Mouse (Mus musculus) MEL (cell line): ENCODE measurements at regions not wholly inside any gene's neighbourhood (a gene's known extent, or its start where the extent isn't known, plus 50 kb on each side); places are given as distances from the start of the nearest gene placed in this dataset.

Experiments
- DNase-seq: peaks from one replicate; pipeline ENCODE4 v3.0.0; 2011; ENCODE audit warnings: low read depth, low spot score
- H3K27ac ChIP-seq: 2 replicates; pipeline ENCODE4 v1.5.1; 2012; ENCODE audit warnings: low read depth, mild to moderate bottlenecking, control low read depth, low read length, moderate library complexity; ENCODE audit not compliant: control insufficient read depth
- H3K27me3 ChIP-seq, 2 experiments: fragments of 150-350 bp in 1 of 2; sonication (generic) in 1 of 2; 2 replicates each; pipeline ENCODE4 v1.6.1; 2012; ENCODE audit warnings: low read length in 2 of 2, mild to moderate bottlenecking in 2 of 2, improper control_type of control experiment in 1 of 2, moderate library complexity in 1 of 2; ENCODE audit not compliant: insufficient read depth in 2 of 2, control insufficient read depth in 1 of 2
- H3K36me3 ChIP-seq, 2 experiments: 2 replicates each; pipeline ENCODE4 v1.6.1; 2012 to 2014; ENCODE audit warnings: low read length in 2 of 2, improper control_type of control experiment in 1 of 2, inconsistent platforms in 1 of 2, mild to moderate bottlenecking in 1 of 2; ENCODE audit not compliant: insufficient read depth in 2 of 2, control insufficient read depth in 1 of 2
- H3K4me1 ChIP-seq, 2 experiments: fragments of 150-350 bp in 1 of 2; sonication (generic) in 1 of 2; 2 replicates each; pipeline ENCODE4 v1.6.1; 2012; ENCODE audit warnings: low read length in 2 of 2, improper control_type of control experiment in 1 of 2, mild to moderate bottlenecking in 1 of 2; ENCODE audit not compliant: insufficient read depth in 2 of 2, control insufficient read depth in 1 of 2
- H3K4me3 ChIP-seq, 2 experiments: fragments of 150-350 bp in 1 of 2; sonication (generic) in 1 of 2; 2 replicates each; pipeline ENCODE4 v1.5.1; 2012; ENCODE audit warnings: low read depth in 2 of 2, low read length in 2 of 2, mild to moderate bottlenecking in 2 of 2, moderate library complexity in 2 of 2, control low read depth in 1 of 2, improper control_type of control experiment in 1 of 2; ENCODE audit not compliant: control insufficient read depth in 1 of 2, insufficient read depth in 1 of 2
- H3K79me2 ChIP-seq: 2 replicates; pipeline ENCODE4 v1.6.1; 2012; ENCODE audit warnings: mild to moderate bottlenecking, low read length, moderate library complexity; ENCODE audit not compliant: control insufficient read depth, poor library complexity, insufficient read depth
- H3K9ac ChIP-seq: 2 replicates; pipeline ENCODE4 v1.6.1; 2012; ENCODE audit warnings: low read depth, mild to moderate bottlenecking, control low read depth, low read length, moderate library complexity; ENCODE audit not compliant: control insufficient read depth, poor library complexity, severe bottlenecking
- H3K9me3 ChIP-seq: fragments of 150-350 bp; sonication (generic); replicated peaks from 2 replicates; pipeline ENCODE4 v1.6.1; 2012; ENCODE audit warnings: mild to moderate bottlenecking, low read length, improper control_type of control experiment, moderate library complexity; ENCODE audit not compliant: insufficient read depth
- BHLHE40 ChIP-seq: IDR thresholded peaks from 2 replicates; pipeline ENCODE4 v1.6.1; 2012; ENCODE audit warnings: low read depth, mild to moderate bottlenecking, inconsistent platforms, low read length, improper control_type of control experiment, borderline replicate concordance
- CHD2 ChIP-seq: IDR thresholded peaks from 2 replicates; pipeline ENCODE4 v1.6.1; 2011; ENCODE audit warnings: low read length, improper control_type of control experiment
- GABPA ChIP-seq: IDR thresholded peaks from 2 replicates; pipeline ENCODE4 v1.6.1; 2012; ENCODE audit warnings: low read depth, mild to moderate bottlenecking, inconsistent platforms, low read length, improper control_type of control experiment, moderate library complexity
- JUND ChIP-seq: IDR thresholded peaks from 2 replicates; pipeline ENCODE4 v1.6.1; 2011; ENCODE audit warnings: low read depth, mild to moderate bottlenecking, improper control_type of control experiment, low read length
- MAFK ChIP-seq: IDR thresholded peaks from 2 replicates; pipeline ENCODE4 v1.6.1; 2011; ENCODE audit warnings: low read depth, mild to moderate bottlenecking, low read length, improper control_type of control experiment, borderline replicate concordance
- MAZ ChIP-seq: IDR thresholded peaks from 2 replicates; pipeline ENCODE4 v1.6.1; 2012; ENCODE audit warnings: low read depth, mild to moderate bottlenecking, inconsistent platforms, low read length, improper control_type of control experiment
- MEF2A ChIP-seq: IDR thresholded peaks from 2 replicates; pipeline ENCODE4 v1.6.1; 2014; ENCODE audit warnings: low read depth, mild to moderate bottlenecking, inconsistent platforms, low read length, improper control_type of control experiment; ENCODE audit not compliant: poor library complexity, insufficient replicate concordance, severe bottlenecking; ENCODE audit errors: extremely low read depth
- MYB ChIP-seq: IDR thresholded peaks from 2 replicates; pipeline ENCODE4 v1.6.1; 2011; ENCODE audit warnings: mild to moderate bottlenecking, low read depth, low read length, improper control_type of control experiment
- NRF1 ChIP-seq: IDR thresholded peaks from 2 replicates; pipeline ENCODE4 v1.6.1; 2014; ENCODE audit warnings: low read depth, mild to moderate bottlenecking, inconsistent platforms, low read length, improper control_type of control experiment, moderate library complexity; ENCODE audit not compliant: poor library complexity, insufficient read depth, severe bottlenecking
- POLR2AphosphoS2 ChIP-seq: IDR thresholded peaks from 2 replicates; pipeline ENCODE4 v1.6.1; 2011; ENCODE audit warnings: low read length, improper control_type of control experiment
- POLR2AphosphoS5 ChIP-seq: IDR thresholded peaks from 2 replicates; pipeline ENCODE4 v1.6.1; 2012; ENCODE audit warnings: low read depth, borderline replicate concordance, mild to moderate bottlenecking, inconsistent platforms, low read length, moderate library complexity, mixed read lengths
- TCF12 ChIP-seq: IDR thresholded peaks from 2 replicates; pipeline ENCODE4 v1.6.1; 2014; ENCODE audit warnings: low read depth, mild to moderate bottlenecking, inconsistent platforms, low read length, improper control_type of control experiment, moderate library complexity
- UBTF ChIP-seq: IDR thresholded peaks from 2 replicates; pipeline ENCODE4 v1.6.1; 2012; ENCODE audit warnings: low read depth, mild to moderate bottlenecking, inconsistent platforms, low read length, improper control_type of control experiment, moderate library complexity, borderline replicate concordance; ENCODE audit not compliant: insufficient read depth
- ZC3H11A ChIP-seq: IDR thresholded peaks from 2 replicates; pipeline ENCODE4 v1.6.1; 2012; ENCODE audit warnings: low read depth, mild to moderate bottlenecking, inconsistent platforms, low read length, improper control_type of control experiment
- ZKSCAN1 ChIP-seq: IDR thresholded peaks from 2 replicates; pipeline ENCODE4 v1.6.1; 2012; ENCODE audit warnings: low read depth, mild to moderate bottlenecking, inconsistent platforms, low read length, improper control_type of control experiment, moderate library complexity
- ZMIZ1 ChIP-seq: IDR thresholded peaks from 2 replicates; pipeline ENCODE4 v1.6.1; 2012; ENCODE audit warnings: low read depth, mild to moderate bottlenecking, inconsistent platforms, low read length, improper control_type of control experiment, moderate library complexity
- ZNF384 ChIP-seq: IDR thresholded peaks from 2 replicates; pipeline ENCODE4 v1.6.1; 2012; ENCODE audit warnings: low read depth, mild to moderate bottlenecking, inconsistent platforms, low read length, improper control_type of control experiment

DNA sequence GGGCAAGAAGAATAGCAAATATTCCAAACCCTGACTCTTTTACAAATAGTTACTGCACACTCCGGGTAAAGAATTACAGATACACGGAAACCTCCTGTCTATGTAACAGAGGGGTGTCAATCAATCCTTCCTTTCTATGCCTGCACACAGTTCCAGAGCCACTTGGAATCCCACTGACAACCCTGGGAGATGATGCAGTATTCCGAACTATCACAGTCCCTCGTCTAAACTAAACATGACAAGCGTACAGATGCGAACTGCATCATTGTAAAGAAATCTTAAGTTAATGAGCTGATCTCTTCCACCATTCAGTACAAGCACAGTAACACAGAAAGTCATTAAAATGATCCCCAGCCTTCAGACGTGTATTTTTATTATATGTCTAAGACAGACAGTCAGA, 286.4 kb downstream of the Ptbp2 start:
- TF ChIP-seq MYB (no peak), MAZ (no peak), UBTF (no peak), CHD2 (no peak), POLR2AphosphoS5 (no peak), ZC3H11A (no peak), BHLHE40 (no peak), MEF2A (no peak), TCF12 (no peak), ZNF384 (no peak)
- TF ChIP-seq, all 39 proteins: peak for 0
- Histone ChIP-seq H3K27ac (no peak overlapping the region), H3K27me3 (no peaks in the 10 kb centered on the region), H3K4me3 (no peak overlapping the region), H3K9me3 (no peaks in the 10 kb centered on the region), H3K36me3 (no peaks in the 10 kb centered on the region), H3K4me1 (no peaks in the 10 kb centered on the region), H3K9ac (no peak overlapping the region), H3K79me2 (no peaks in the 10 kb centered on the region)
- no peak for DNase-seq

GRCm38 (mm10) chr3:119494580-119494979, 289.7 kb downstream of the Ptbp2 start:
- no peak for DNase-seq
- no peaks in the 10 kb centered on the region for H3K36me3 ChIP-seq
- no peaks in the 10 kb centered on the region for H3K27me3 ChIP-seq
- H3K4me1 ChIP-seq = no peaks in the 10 kb centered on the region
- H3K4me3 ChIP-seq = no peak overlapping the region
- H3K79me2 ChIP-seq = no peaks in the 10 kb centered on the region
- TF ChIP-seq MAFK = no peak
- no peak for TF ChIP-seq UBTF
- no peak for TF ChIP-seq POLR2AphosphoS2
- no peak for TF ChIP-seq ZKSCAN1
- TF ChIP-seq ZNF384 = no peak
- TF ChIP-seq CHD2 = no peak
- TF ChIP-seq GABPA = no peak
- TF ChIP-seq ZMIZ1 = no peak
- no peak for TF ChIP-seq MAZ
- TF ChIP-seq JUND = no peak
- no peak overlapping the region for H3K9ac ChIP-seq
- H3K9me3 ChIP-seq = no peaks in the 10 kb centered on the region
- H3K27ac ChIP-seq = no peak overlapping the region

DNA sequence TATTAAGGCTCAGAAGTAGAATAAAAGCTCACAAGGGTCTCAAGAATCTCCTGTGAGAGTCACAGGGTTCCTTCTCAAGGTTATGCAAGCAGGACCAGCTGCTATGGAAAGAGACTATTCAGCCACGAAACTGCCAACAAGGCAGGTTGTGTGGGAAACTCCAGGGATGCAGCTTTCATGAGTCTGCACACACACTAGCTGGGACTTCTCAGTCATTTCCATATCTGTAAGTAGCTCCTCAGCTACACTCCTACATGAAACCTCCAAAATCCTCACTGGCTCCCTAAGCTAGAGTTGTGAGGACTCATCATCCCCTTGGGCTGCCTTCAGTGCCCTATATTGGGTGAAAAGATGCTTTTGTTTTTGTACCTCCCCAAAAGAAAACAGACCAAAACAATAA, 291.6 kb downstream of the Ptbp2 start:
- H3K79me2 ChIP-seq = no peaks in the 10 kb centered on the region
- H3K9ac ChIP-seq = no peak overlapping the region
- H3K4me1 ChIP-seq = no peaks in the 10 kb centered on the region
- H3K4me3 ChIP-seq = no peak overlapping the region
- TF ChIP-seq NRF1 = no peak
- H3K27ac ChIP-seq = no peak overlapping the region
- DNase-seq = no peak
- H3K36me3 ChIP-seq = no peaks in the 10 kb centered on the region
- H3K27me3 ChIP-seq = no peaks in the 10 kb centered on the region
- H3K9me3 ChIP-seq = no peaks in the 10 kb centered on the region
